Mouse (Mus musculus): Measurements from ENCODE around the gene Krtap19-3.

The Krtap19-3 gene

DNA sequence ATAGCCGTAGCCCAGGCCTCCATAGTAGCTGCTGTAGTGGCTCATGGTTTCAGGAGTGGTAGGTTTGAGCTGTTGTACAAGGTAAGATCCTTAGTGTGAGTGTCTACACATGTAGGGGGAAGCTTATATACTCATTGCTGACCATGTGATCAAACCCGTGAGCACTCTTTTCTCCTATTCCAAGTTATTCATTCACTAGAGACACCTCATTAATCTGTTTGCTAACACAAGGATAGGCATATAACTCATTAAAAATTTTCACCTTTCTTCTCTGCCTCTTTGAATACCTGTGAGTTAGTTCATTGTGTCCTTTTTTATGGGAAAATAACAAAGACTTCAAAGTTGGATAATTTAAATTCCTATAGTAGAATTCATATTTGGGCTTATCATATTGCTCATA lies at the start of gene Krtap19-3:
Gene Krtap19-3 (minus strand): TSS at position 101 of the 400 bp plus-strand sequence.
- in situ Hi-C loops (cut with MseI, MboI): no loop called here

GRCm38 (mm10) chr16:88896357-88896756 lies 18.5 kb upstream of the Krtap19-3 start, which contains the start of gene Krtap19-5:
Krtap19-5 (minus strand) TSS chr16:88896457.
- in situ Hi-C loops (cut with MseI, MboI): no loop called here

- in situ Hi-C loops (cut with MseI, MboI): no loop called here
These were observed 9.0 kb upstream of the Krtap19-3 start for GRCm38 (mm10) chr16:88886870-88887269.

- in situ Hi-C loops (cut with MseI, MboI): no loop called here
These were observed 7.2 kb upstream of the Krtap19-3 start, which contains the start of gene Krtap19-4 for GRCm38 (mm10) chr16:88884989-88885388. Krtap19-4 (minus strand) TSS chr16:88885089.

DNA sequence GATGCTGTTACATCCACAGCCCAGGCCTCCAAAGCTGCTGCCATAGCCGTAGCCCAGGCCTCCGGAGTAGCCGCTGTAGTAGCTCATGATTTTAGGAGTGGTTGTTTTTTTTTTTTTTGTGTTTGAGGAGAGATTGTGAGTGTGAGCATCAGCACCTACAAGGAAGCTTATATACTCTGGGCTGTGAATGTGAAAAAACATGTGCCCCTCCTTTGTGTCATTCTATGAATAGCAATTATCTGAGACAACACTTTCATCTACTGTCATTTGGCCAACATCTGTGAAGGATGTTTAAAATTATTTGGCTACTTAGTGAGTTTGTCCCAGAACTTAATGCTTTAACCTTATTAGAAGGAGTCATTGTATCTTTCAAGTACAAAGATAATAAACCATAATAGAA lies 3.7 kb downstream of the Krtap19-3 start, which contains the start of gene Krtap19-2:
Gene Krtap19-2 (minus strand): TSS at position 101 of the 400 bp plus-strand sequence.
- in situ Hi-C loops (cut with MseI, MboI): no loop called here

GRCm38 (mm10) chr16:88869311-88869710 lies 8.5 kb downstream of the Krtap19-3 start, which contains the start of gene Krtap19-1:
Krtap19-1 (minus strand) TSS chr16:88869411.
- in situ Hi-C loops (cut with MseI, MboI): no loop called here

DNA sequence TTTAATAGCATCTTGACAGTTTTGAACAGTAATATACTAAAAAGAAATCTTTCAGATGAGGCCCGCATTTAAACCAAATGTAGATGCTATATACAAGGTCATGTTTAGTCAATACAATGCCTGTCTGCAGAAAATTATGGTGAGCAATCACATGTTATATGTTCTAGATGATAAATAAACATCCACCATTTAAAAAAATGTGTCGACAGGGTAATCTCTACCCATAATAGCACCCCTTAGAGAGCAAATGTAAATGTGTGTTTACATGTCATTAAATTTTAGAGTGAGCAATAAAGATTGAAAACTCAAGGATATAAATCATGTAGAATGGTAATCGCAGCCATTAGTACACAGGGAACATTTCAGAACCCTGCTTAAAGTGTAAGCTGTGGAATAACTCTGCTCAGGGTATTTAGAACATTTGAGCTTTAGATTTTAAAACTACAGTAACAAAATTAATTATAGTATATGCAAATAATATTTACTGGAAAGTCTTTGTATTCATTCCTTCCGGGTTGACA lies 12.9 kb downstream of the Krtap19-3 start:
- in situ Hi-C loops (cut with MseI, MboI): no loop called here

DNA sequence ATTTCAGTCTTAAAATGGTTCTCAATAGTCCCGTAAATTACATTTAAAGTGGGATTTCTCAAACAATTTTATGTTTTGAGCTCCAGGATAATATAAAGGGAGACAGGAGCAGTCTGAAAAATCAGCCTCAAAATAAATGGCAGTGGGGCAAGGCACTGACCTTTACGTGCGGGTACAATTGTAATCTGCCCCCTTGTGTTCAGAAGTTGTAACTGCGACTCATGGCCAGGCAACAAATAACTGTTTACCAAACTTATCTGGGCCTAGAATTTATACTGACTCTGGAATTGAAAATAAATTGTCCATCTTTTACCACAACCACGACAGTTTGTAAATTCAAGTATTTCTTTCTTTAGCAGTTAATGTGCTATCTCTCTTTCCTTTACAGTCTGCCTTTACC lies 26.4 kb downstream of the Krtap19-3 start:
- in situ Hi-C loops (cut with MseI, MboI): no loop called here

DNA sequence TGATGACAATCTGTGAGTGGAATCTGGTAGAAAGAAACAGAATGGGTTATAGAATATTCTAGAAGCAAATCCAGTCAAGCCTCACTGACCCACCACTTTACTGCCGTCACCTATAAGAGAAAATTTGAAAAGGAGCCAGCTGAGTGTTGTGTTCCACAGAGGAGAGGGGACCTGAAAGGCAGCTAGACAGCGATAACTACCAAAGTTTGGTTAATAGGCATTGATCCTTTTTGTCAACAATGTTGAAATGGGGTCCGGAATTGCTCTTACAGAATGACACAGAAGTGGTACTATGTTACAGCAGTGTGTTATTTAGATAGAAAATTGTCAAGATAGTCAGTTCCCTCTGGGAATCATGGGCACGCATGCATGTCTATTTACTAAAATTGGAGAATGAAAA lies 29.3 kb downstream of the Krtap19-3 start:
- in situ Hi-C loops (cut with MseI, MboI): no loop called here

GRCm38 (mm10) chr16:88847363-88847762 lies 30.5 kb downstream of the Krtap19-3 start:
- in situ Hi-C loops (cut with MseI, MboI): no loop called here

All from mouse trophoblast stem cell (cell line).